Mouse (Mus musculus) CH12.LX (cell line): ENCODE data around the gene Ubash3b. TPM values are rescaled to one million over a fixed set of nuclear protein-coding genes. Genes with fewer than 3 reads are reported as not detected.

ENCODE experiments used
- DNase-seq: peaks from one replicate; pipeline ENCODE4 v3.0.0-alpha.2; 2013; ENCODE audit errors: extremely low read depth
- H3K27ac ChIP-seq: 2 replicates; pipeline ENCODE4 v1.5.1; 2012; ENCODE audit warnings: low read depth, mild to moderate bottlenecking, control low read depth, moderate library complexity; ENCODE audit not compliant: insufficient read depth
- H3K27me3 ChIP-seq: replicated peaks from 2 replicates; pipeline ENCODE3; 2012; ENCODE audit warnings: inconsistent platforms
- H3K36me3 ChIP-seq, 2 experiments: replicated peaks in 1 of 2; 2 replicates each; pipeline versions ENCODE3 to v1.6.1; 2012; ENCODE audit warnings: inconsistent platforms in 1 of 2, low read length in 1 of 2, mild to moderate bottlenecking in 1 of 2, mixed read lengths in 1 of 2, moderate library complexity in 1 of 2; ENCODE audit not compliant: control insufficient read depth in 1 of 2, insufficient read depth in 1 of 2
- H3K4me1 ChIP-seq, 2 experiments: 2 replicates each; pipeline ENCODE4 v1.6.1; 2012; ENCODE audit warnings: inconsistent platforms in 1 of 2, moderate library complexity in 1 of 2; ENCODE audit not compliant: insufficient read depth in 2 of 2, control insufficient read depth in 1 of 2
- H3K4me2 ChIP-seq: 2 replicates; pipeline ENCODE4 v1.6.1; 2012; ENCODE audit warnings: low read depth, mild to moderate bottlenecking, control low read depth; ENCODE audit not compliant: poor library complexity, insufficient read depth, severe bottlenecking
- H3K4me3 ChIP-seq, 3 experiments: fragments of 150-350 bp in 1 of 3; sonication (generic) in 1 of 3; replicated peaks in 1 of 3; 2 replicates each; pipeline versions ENCODE3 to v1.5.1; 2011 to 2012; ENCODE audit warnings: low read depth in 2 of 3, low read length in 2 of 3, mild to moderate bottlenecking in 2 of 3, moderate library complexity in 2 of 3, control low read depth in 1 of 3, improper control_type of control experiment in 1 of 3, inconsistent platforms in 1 of 3, mixed read lengths in 1 of 3; ENCODE audit not compliant: poor library complexity in 1 of 3
- H3K79me2 ChIP-seq: replicated peaks from 2 replicates; pipeline ENCODE4 v1.6.1; 2012; ENCODE audit warnings: mild to moderate bottlenecking, moderate library complexity; ENCODE audit not compliant: control insufficient read depth, poor library complexity, insufficient read depth, severe bottlenecking; ENCODE audit errors: extremely low read depth
- H3K9ac ChIP-seq: 2 replicates; pipeline ENCODE4 v1.6.1; 2012; ENCODE audit warnings: low read depth, mild to moderate bottlenecking, control low read depth, moderate library complexity; ENCODE audit not compliant: insufficient read depth
- H3K9me3 ChIP-seq: replicated peaks from 2 replicates; pipeline ENCODE3; 2012; ENCODE audit warnings: low read length, inconsistent platforms, mixed read lengths
- CTCF ChIP-seq, 2 experiments: IDR thresholded peaks in 1 of 2; conservative IDR thresholded peaks in 1 of 2; 2 replicates each; pipeline ENCODE4 v1.5.1; 2011 to 2012; ENCODE audit warnings: low read depth in 2 of 2, low read length in 2 of 2, improper control_type of control experiment in 1 of 2, inconsistent platforms in 1 of 2, mild to moderate bottlenecking in 1 of 2, moderate library complexity in 1 of 2
- EP300 ChIP-seq: IDR thresholded peaks from 2 replicates; pipeline ENCODE4 v1.6.1; 2011; ENCODE audit warnings: low read length, improper control_type of control experiment
- IRF4 ChIP-seq: IDR thresholded peaks from 2 replicates; pipeline ENCODE4 v1.6.1; 2014; ENCODE audit warnings: low read depth, mild to moderate bottlenecking, inconsistent platforms, low read length, improper control_type of control experiment
- JUN ChIP-seq: IDR thresholded peaks from 2 replicates; pipeline ENCODE4 v1.6.1; 2011; ENCODE audit warnings: low read depth, mild to moderate bottlenecking, low read length, improper control_type of control experiment, moderate library complexity; ENCODE audit not compliant: insufficient read depth
- KAT2A ChIP-seq: IDR thresholded peaks from 2 replicates; pipeline ENCODE4 v1.6.1; 2012; ENCODE audit warnings: low read length, improper control_type of control experiment, inconsistent platforms; ENCODE audit not compliant: insufficient replicate concordance
- MAX ChIP-seq: IDR thresholded peaks from 2 replicates; pipeline ENCODE4 v1.6.1; 2011; ENCODE audit warnings: low read length, improper control_type of control experiment
- MXI1 ChIP-seq: IDR thresholded peaks from 2 replicates; pipeline ENCODE4 v1.6.1; 2011; ENCODE audit warnings: mild to moderate bottlenecking, low read depth, low read length, improper control_type of control experiment
- MYC ChIP-seq: IDR thresholded peaks from 2 replicates; pipeline ENCODE4 v1.6.1; 2011; ENCODE audit warnings: low read depth, mild to moderate bottlenecking, improper control_type of control experiment, low read length
- POLR2AphosphoS2 ChIP-seq: IDR thresholded peaks from 2 replicates; pipeline ENCODE4 v1.6.1; 2011; ENCODE audit warnings: low read depth, low read length, improper control_type of control experiment
- RAD21 ChIP-seq: IDR thresholded peaks from 2 replicates; pipeline ENCODE4 v1.6.1; 2011; ENCODE audit warnings: low read depth, mild to moderate bottlenecking, low read length, improper control_type of control experiment, moderate library complexity
- SIN3A ChIP-seq: IDR thresholded peaks from 2 replicates; pipeline ENCODE4 v1.6.1; 2012; ENCODE audit warnings: low read length, improper control_type of control experiment, inconsistent platforms
- SMC3 ChIP-seq: IDR thresholded peaks from 2 replicates; pipeline ENCODE4 v1.6.1; 2011; ENCODE audit warnings: low read depth, low read length, improper control_type of control experiment
- TCF12 ChIP-seq: IDR thresholded peaks from 2 replicates; pipeline ENCODE4 v1.6.1; 2014; ENCODE audit warnings: low read depth, mild to moderate bottlenecking, inconsistent platforms, low read length, improper control_type of control experiment
- UBTF ChIP-seq: IDR thresholded peaks from 2 replicates; pipeline ENCODE4 v1.6.1; 2012; ENCODE audit warnings: low read depth, mild to moderate bottlenecking, inconsistent platforms, low read length, improper control_type of control experiment, moderate library complexity
- USF2 ChIP-seq: conservative IDR thresholded peaks from 2 replicates; pipeline ENCODE4 v1.6.1; 2011; ENCODE audit warnings: low read depth, low read length, improper control_type of control experiment
- ZKSCAN1 ChIP-seq: IDR thresholded peaks from 2 replicates; pipeline ENCODE4 v1.6.1; 2012; ENCODE audit warnings: low read depth, inconsistent platforms, low read length, improper control_type of control experiment, borderline replicate concordance
- ZMIZ1 ChIP-seq: IDR thresholded peaks from 2 replicates; pipeline ENCODE4 v1.6.1; 2012; ENCODE audit warnings: low read depth, mild to moderate bottlenecking, inconsistent platforms, low read length, improper control_type of control experiment
- dilution Hi-C: fragments of 300-500 bp; cut with MboI; formaldehyde crosslinking; loops from 2 replicates; pipeline ENCODE4 v1.14.3; 2020; ENCODE audit warnings: low sequenced_read_pairs; ENCODE audit not compliant: extremely low pct_unique_long_range_greater_than_20kb, extremely low pct_ligation_motif_present
- in situ Hi-C: fragments of 300-500 bp; cut with MboI; formaldehyde crosslinking; loops from 3 replicates; pipeline ENCODE4 v1.14.3; 2019; ENCODE audit warnings: low sequenced_read_pairs, low pct_ligation_motif_present, low pct_unique_long_range_greater_than_20kb, mixed read lengths
- polyA plus RNA-seq: library from polyadenylated mRNA; unstranded; fragments of >175 nt; gene quantifications from 2 replicates; pipeline ENCODE4 v1.2.1, GENCODE M21; 2012; ENCODE audit warnings: low read depth; ENCODE audit not compliant: insufficient read length
- total RNA-seq, 2 experiments: library from RNA; depleted of rRNA; stranded (reverse); fragments of 300-350 nt in 1 of 2; fragments of >200 nt in 1 of 2; gene quantifications; 2 replicates each; pipeline ENCODE4 v1.2.3; 2012 to 2014

The Ubash3b gene
- total and polyA plus RNA-seq, 3 experiments, result 2.8 to 4.6 (median 4.2) TPM

- no peak overlapping the region for H3K4me2 ChIP-seq
- no peaks in the 10 kb centered on the region; the same call in 1 of the 2 replicates for H3K79me2 ChIP-seq
- H3K27me3 ChIP-seq, result no peaks in the 10 kb centered on the region
- no peak for DNase-seq
- H3K4me1 ChIP-seq, result peaks cover 4 to 43% of the 10 kb centered on the region in 2 experiments; a peak in 2 of 4 replicates
- H3K4me3 ChIP-seq, result no peak overlapping the region
- dilution Hi-C loops, result no loop called here
- H3K27ac ChIP-seq, result no peak overlapping the region
- TF ChIP-seq IRF4 (no peak), MYC (no peak), USF2 (no peak), ZMIZ1 (no peak), POLR2AphosphoS2 (no peak), CTCF (conservative IDR thresholded peaks at IDR 0.05 in 1 of 2, IDR thresholded peaks at IDR 0.05 in 1 of 2; ENCODE audit: low read depth in 2 of 2, low read length in 2 of 2) (no peak), ZKSCAN1 (no peak), MAX (no peak), RAD21 (no peak), MXI1 (no peak)
- no peaks in the 10 kb centered on the region for H3K9me3 ChIP-seq
- in situ Hi-C loops, result no loop called here
- H3K9ac ChIP-seq, result no peak overlapping the region
- peaks cover 0 to 8% of the 10 kb centered on the region in 2 experiments for H3K36me3 ChIP-seq
Observed at GRCm38 (mm10) chr9:41148600-41148999, 12.9 kb downstream of the Ubash3b start.

GRCm38 (mm10) chr9:41147203-41147842 lies 14.2 kb downstream of the Ubash3b start:
- in situ Hi-C loops, result no loop called here
- H3K27ac ChIP-seq, result no peak overlapping the region
- dilution Hi-C loops, result no loop called here
- no peaks in the 10 kb centered on the region; the same call in 1 of the 2 replicates for H3K79me2 ChIP-seq
- H3K4me1 ChIP-seq, result peaks cover 6 to 45% of the 10 kb centered on the region in 2 experiments
- H3K27me3 ChIP-seq, result no peaks in the 10 kb centered on the region
- no peak overlapping the region for H3K9ac ChIP-seq
- no peaks in the 10 kb centered on the region for H3K9me3 ChIP-seq
- H3K4me2 ChIP-seq, result no peak overlapping the region
- no peak overlapping the region for H3K4me3 ChIP-seq
- H3K36me3 ChIP-seq, result peaks cover 0 to 8% of the 10 kb centered on the region in 2 experiments
- TF ChIP-seq EP300 (no peak), IRF4 (no peak), JUN (no peak), ZKSCAN1 (no peak), MYC (no peak), KAT2A (no peak), SMC3 (no peak), SIN3A (no peak), TCF12 (no peak), UBTF (no peak)
- DNase-seq, result no peak
